Mouse (Mus musculus) heart, embryonic 11.5 days (tissue): ENCODE data around the gene Prpsap1. TPM values are rescaled to one million over a fixed set of nuclear protein-coding genes. Genes with fewer than 3 reads are reported as not detected.

ENCODE experiments used
- ATAC-seq: fragments of 200-750 bp; cut with Nextera tagmentation; replicated peaks from 2 replicates; pipeline ENCODE4 v1.8.0; 2017; ENCODE audit warnings: moderate library complexity; ENCODE audit not compliant: insufficient number of reproducible peaks, low FRiP score, low TSS enrichment
- H3K27ac ChIP-seq: fragments of 300-500 bp; sonication (generic); 2 replicates; pipeline ENCODE4 v1.5.1; 2014; ENCODE audit warnings: mild to moderate bottlenecking, low read depth, low read length
- H3K27me3 ChIP-seq: fragments of 300-500 bp; sonication (generic); 2 replicates; pipeline ENCODE4 v1.6.1; 2014; ENCODE audit warnings: mild to moderate bottlenecking, low read length, mixed read lengths; ENCODE audit not compliant: control insufficient read depth, insufficient read depth
- H3K36me3 ChIP-seq: fragments of 300-500 bp; sonication (generic); 2 replicates; pipeline ENCODE4 v1.6.1; 2014; ENCODE audit warnings: mild to moderate bottlenecking, low read length, moderate library complexity, mixed read lengths; ENCODE audit not compliant: control insufficient read depth, insufficient read depth
- H3K4me1 ChIP-seq: fragments of 300-500 bp; sonication (generic); 2 replicates; pipeline ENCODE4 v1.6.1; 2014; ENCODE audit warnings: low read length; ENCODE audit not compliant: control insufficient read depth, insufficient read depth
- H3K4me2 ChIP-seq: fragments of 300-500 bp; sonication (generic); 2 replicates; pipeline ENCODE4 v1.6.1; 2014; ENCODE audit warnings: mild to moderate bottlenecking, moderate library complexity
- H3K4me3 ChIP-seq: fragments of 300-500 bp; sonication (generic); 2 replicates; pipeline ENCODE4 v1.5.1; 2014; ENCODE audit warnings: low read depth, low read length
- H3K9ac ChIP-seq: fragments of 300-500 bp; sonication (generic); 2 replicates; pipeline ENCODE4 v1.6.1; 2014; ENCODE audit warnings: mild to moderate bottlenecking, low read depth, low read length, moderate library complexity
- H3K9me3 ChIP-seq: fragments of 300-500 bp; sonication (generic); replicated peaks from 2 replicates; pipeline ENCODE4 v1.6.1; 2016; ENCODE audit warnings: low read length; ENCODE audit not compliant: control insufficient read depth
- WGBS: fragments of 180-500 bp; shearing (Covaris S2); extraction: QIAGEN DNeasy Blood & Tissue Kit; methylation state at CpG from one replicate; pipeline ENCODE4 v1.1.7; 2014; ENCODE audit not compliant: insufficient replicate concordance; 5-methylcytosine and 5-hydroxymethylcytosine counted together
- polyA plus RNA-seq: library from polyadenylated mRNA; unstranded; fragments of >200 nt; fragmentation: Nextera tagmentation; extraction: Ambion mirVana; gene quantifications from 2 replicates; pipeline ENCODE4 v1.2.1, GENCODE M21; 2014

Gene Prpsap1
- polyA plus RNA-seq, 1 experiment from 2014 or later, result 101 TPM

DNA sequence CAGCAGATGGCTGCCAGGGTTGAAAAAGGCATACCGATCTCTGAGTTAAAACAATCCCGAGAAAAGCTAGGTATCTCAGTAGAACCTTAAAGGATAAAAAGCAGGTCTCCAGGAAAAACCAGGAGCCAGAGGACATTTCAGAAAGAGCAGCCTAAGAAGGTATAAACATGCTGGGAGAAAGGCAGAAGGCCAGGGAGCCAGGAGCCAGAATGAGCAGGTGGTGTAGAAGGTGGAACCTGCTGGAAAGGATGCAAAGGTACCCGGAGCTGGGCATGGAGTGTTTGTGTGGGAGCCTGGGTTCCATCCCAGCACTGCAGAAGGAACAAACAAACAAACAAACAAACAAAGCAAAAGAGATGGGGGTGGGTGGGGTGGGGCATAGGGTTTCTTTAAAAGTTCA, 44.7 kb downstream of the Prpsap1 start:
- no peak overlapping the region for H3K4me2 ChIP-seq
- no peaks in the 10 kb centered on the region for H3K9me3 ChIP-seq
- ATAC-seq, result no peak
- no peak overlapping the region for H3K27ac ChIP-seq
- WGBS, result 81% methylated on average over 3 of the region's 3 CpGs
- H3K9ac ChIP-seq, result no peak overlapping the region
- no peak overlapping the region for H3K4me3 ChIP-seq
- H3K36me3 ChIP-seq, result no peaks in the 10 kb centered on the region
- H3K4me1 ChIP-seq, result no peaks in the 10 kb centered on the region; the same call in 1 of the 2 replicates
- H3K27me3 ChIP-seq, result peaks cover 19% of the 10 kb centered on the region

DNA sequence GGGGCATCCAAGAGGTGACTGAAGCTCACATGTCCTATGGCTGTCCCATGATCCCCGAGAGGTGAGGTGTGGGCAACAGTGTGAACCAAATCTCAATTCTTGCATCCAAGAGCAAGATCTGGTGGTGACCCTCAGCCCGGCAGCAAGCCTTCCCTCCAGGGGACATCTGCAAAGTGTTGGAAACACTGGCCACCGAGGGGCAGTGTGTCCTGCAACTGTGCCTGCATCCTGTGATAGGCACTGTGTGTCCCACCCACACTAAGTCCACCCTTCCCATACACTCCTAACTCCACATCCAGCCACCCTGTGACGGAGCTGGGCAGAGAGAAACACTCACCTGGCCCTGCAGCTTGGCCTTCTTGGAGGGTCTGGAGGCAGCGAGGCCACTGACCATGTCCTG, 46.2 kb downstream of the Prpsap1 start:
- Histone ChIP-seq H3K27ac (no peak overlapping the region), H3K9ac (0 out of 2 replicates have a peak overlapping the region, but pooled peaks have one; percentile 16), H3K4me3 (no peak overlapping the region), H3K36me3 (no peaks in the 10 kb centered on the region), H3K27me3 (peaks cover 19% of the 10 kb centered on the region), H3K4me2 (no peak overlapping the region), H3K4me1 (no peaks in the 10 kb centered on the region; the same call in 1 of the 2 replicates), H3K9me3 (no peaks in the 10 kb centered on the region)
- ATAC-seq, result no peak
- 60% methylated on average over 5 of the region's 5 CpGs for WGBS

GRCm38 (mm10) chr11:116446308-116446887, 47.6 kb downstream of the Prpsap1 start:
- H3K9ac ChIP-seq, result no peak overlapping the region
- WGBS, result 7% methylated on average over 19 of the region's 19 CpGs
- no peaks in the 10 kb centered on the region for H3K9me3 ChIP-seq
- ATAC-seq, result no peak
- H3K36me3 ChIP-seq, result no peaks in the 10 kb centered on the region
- no peak overlapping the region for H3K4me2 ChIP-seq
- H3K27ac ChIP-seq, result no peak overlapping the region
- peaks cover 19% of the 10 kb centered on the region for H3K27me3 ChIP-seq
- H3K4me1 ChIP-seq, result no peaks in the 10 kb centered on the region; the same call in 1 of the 2 replicates
- no peak overlapping the region for H3K4me3 ChIP-seq

DNA sequence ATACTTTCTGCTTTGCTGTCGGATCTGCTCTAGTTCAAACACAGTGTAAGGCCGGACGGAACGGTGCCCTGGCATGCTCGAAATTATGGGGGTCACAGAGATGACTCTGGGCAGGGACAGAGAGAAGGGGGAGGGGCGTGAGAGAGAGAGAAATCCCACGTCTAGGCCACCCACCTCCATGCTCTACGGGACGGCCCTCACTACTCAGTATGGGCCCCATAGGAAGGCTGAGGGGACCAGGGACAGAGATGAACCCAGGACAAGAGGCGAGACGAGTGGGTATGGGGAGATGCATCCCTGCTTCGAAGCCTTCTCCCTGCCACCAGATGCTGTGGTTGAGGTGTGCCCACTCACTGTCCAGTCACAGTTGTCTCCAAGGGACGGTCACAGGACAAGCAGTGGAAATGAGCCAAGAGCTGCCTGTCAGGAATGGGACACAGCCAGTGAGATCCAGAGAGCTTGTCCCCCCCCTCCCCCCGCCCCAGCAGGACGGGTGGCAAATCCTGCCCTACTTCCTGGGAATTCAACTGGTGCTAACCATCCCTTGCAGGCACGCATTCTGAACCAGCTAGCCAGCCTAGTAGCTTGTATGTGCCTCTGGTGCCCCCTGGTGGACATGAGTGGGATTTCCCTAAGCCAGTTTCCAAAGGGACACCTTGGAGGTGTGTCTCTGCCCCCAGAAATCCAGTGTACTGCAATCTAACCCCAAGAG, 48.2 kb downstream of the Prpsap1 start:
- Histone ChIP-seq H3K27ac (no peak overlapping the region), H3K27me3 (peaks cover 19% of the 10 kb centered on the region), H3K4me1 (peaks cover under 1% of the 10 kb centered on the region), H3K9me3 (no peaks in the 10 kb centered on the region), H3K9ac (no peak overlapping the region), H3K36me3 (no peaks in the 10 kb centered on the region), H3K4me3 (no peak overlapping the region), H3K4me2 (peak overlapping the region; percentile 46)
- no peak for ATAC-seq
- WGBS, result 24% methylated on average over 16 of the region's 16 CpGs

DNA sequence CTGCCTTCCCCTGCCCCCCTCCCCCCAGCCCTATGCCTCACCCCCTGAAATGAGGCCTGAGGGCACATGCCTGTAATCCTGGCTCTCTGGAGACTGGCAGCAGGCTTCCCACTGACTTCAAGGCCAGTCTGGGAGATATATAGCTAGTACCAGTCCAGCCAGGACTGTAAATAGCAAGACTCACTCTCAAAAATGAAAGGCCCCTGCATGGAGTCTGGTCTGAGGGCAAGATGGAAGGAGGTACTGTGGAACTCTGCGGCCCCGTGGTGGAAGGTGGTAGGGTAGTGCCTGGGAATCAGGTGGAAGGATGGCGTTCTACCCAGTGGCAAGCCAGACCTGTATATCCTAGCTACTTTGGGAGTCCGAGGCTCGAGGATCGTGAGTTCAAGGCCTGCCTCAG, 50.1 kb downstream of the Prpsap1 start:
- Histone ChIP-seq H3K36me3 (peaks cover 4% of the 10 kb centered on the region; the same call in 1 of the 2 replicates), H3K27ac (no peak overlapping the region), H3K27me3 (peaks cover 19% of the 10 kb centered on the region), H3K4me3 (no peak overlapping the region), H3K4me1 (peaks cover 6% of the 10 kb centered on the region), H3K9me3 (no peaks in the 10 kb centered on the region), H3K4me2 (no peak overlapping the region), H3K9ac (no peak overlapping the region)
- 83% methylated on average over 6 of the region's 6 CpGs for WGBS
- no peak for ATAC-seq

DNA sequence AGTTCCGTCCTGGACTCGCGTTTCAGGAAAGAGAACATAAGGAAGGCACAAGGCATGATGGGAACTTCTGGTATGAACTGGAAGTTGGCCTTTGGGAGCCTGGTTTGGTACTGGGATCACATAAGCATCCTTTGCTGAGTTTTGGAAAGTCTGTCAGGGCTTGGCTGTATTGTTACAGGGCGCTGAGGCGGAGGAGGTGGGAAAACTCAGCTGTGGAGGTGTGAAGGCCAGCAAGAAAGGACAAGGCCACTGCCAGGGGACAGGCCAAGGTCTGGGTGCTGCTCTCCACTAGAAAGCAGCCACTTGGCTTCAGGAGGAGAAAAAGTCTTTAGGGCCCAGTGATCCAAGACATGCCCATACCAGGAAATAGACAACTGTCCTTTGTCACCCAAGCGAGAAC, 50.7 kb downstream of the Prpsap1 start:
- peaks cover 6% of the 10 kb centered on the region for H3K4me1 ChIP-seq
- H3K4me3 ChIP-seq, result no peak overlapping the region
- no peak for ATAC-seq
- H3K36me3 ChIP-seq, result peaks cover 4% of the 10 kb centered on the region; the same call in 1 of the 2 replicates
- 79% methylated on average over 6 of the region's 6 CpGs for WGBS
- no peak overlapping the region for H3K9ac ChIP-seq
- H3K9me3 ChIP-seq, result no peaks in the 10 kb centered on the region
- peaks cover 19% of the 10 kb centered on the region for H3K27me3 ChIP-seq
- H3K4me2 ChIP-seq, result no peak overlapping the region
- no peak overlapping the region for H3K27ac ChIP-seq

GRCm38 (mm10) chr11:116442867-116443177, 51.2 kb downstream of the Prpsap1 start:
- peaks cover 6% of the 10 kb centered on the region for H3K4me1 ChIP-seq
- ATAC-seq, result no peak

GRCm38 (mm10) chr11:116442129-116442866, 51.7 kb downstream of the Prpsap1 start:
- Histone ChIP-seq H3K36me3 (peaks cover 7% of the 10 kb centered on the region; the same call in 1 of the 2 replicates), H3K4me3 (no peak overlapping the region), H3K4me2 (no peak overlapping the region), H3K9ac (no peak overlapping the region), H3K9me3 (no peaks in the 10 kb centered on the region), H3K4me1 (peaks cover 10% of the 10 kb centered on the region), H3K27ac (no peak overlapping the region), H3K27me3 (peaks cover 12% of the 10 kb centered on the region)
- no peak for ATAC-seq
- 76% methylated on average over 15 of the region's 15 CpGs for WGBS

More at GRCm38 (mm10) chr11:116442867-116443177, 51.2 kb downstream of the Prpsap1 start:
- Histone ChIP-seq H3K27me3 (peaks cover 16% of the 10 kb centered on the region), H3K4me2 (no peak overlapping the region), H3K27ac (no peak overlapping the region), H3K4me3 (no peak overlapping the region), H3K36me3 (peaks cover 4% of the 10 kb centered on the region; the same call in 1 of the 2 replicates), H3K9me3 (no peaks in the 10 kb centered on the region), H3K9ac (no peak overlapping the region)
- 66% methylated on average over 6 of the region's 6 CpGs for WGBS
